Mouse (Mus musculus) monocyte, adult 5-6 weeks (primary cell): ENCODE measurements around the gene Plxnc1. TPM values are rescaled to one million over a fixed set of nuclear protein-coding genes. Genes with fewer than 3 reads are reported as not detected.
A peak's percentile ranks its signal among the peaks of the same experiment; 100 is the strongest.

Experiments
- ATAC-seq: fragments of 153-309, 156-312 bp; replicated peaks from 2 replicates; pipeline ENCODE4 v1.8.0; 2017; ENCODE audit warnings: mild to moderate bottlenecking; ENCODE audit not compliant: low TSS enrichment, insufficient number of reproducible peaks, severe bottlenecking, poor library complexity, low FRiP score
- total RNA-seq: library from RNA; stranded (forward); fragments of 200-1000, 200-491, 200-594 nt; gene quantifications from 3 replicates; pipeline ENCODE4 v1.2.3, GENCODE M21; 2017

Plxnc1 gene
- total RNA-seq, 1 experiment from 2014 or later, result 24.1 TPM

GRCm38 (mm10) chr10:94905689-94906473 lies 38.8 kb downstream of the Plxnc1 start:
- ATAC-seq, result no peak

GRCm38 (mm10) chr10:94905219-94905618 lies 39.4 kb downstream of the Plxnc1 start:
- no peak for ATAC-seq

- no peak for ATAC-seq
Observed at GRCm38 (mm10) chr10:94896950-94897349, 47.7 kb downstream of the Plxnc1 start.

DNA sequence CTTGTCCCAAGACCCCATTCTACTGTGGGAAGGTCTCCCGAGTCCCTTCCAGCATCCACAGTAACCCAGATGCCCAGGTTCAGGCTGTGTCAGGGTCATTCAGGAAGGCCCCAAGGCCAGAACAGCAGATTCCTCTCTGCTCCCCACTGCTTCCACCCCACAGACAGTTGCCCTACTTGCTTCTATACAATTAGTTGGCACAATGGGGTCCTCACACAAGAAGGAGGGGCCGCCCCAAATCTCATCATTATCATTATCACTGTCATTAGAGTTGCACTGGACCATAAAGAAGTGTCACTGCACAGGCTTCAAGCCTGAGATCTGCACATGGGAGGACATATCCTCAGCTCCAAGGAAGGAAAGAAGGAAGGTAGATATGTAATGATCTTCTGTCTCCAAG lies 48.3 kb downstream of the Plxnc1 start:
- ATAC-seq, result no peak

- no peak for ATAC-seq
Observed at GRCm38 (mm10) chr10:94895876-94896275, 48.8 kb downstream of the Plxnc1 start.

DNA sequence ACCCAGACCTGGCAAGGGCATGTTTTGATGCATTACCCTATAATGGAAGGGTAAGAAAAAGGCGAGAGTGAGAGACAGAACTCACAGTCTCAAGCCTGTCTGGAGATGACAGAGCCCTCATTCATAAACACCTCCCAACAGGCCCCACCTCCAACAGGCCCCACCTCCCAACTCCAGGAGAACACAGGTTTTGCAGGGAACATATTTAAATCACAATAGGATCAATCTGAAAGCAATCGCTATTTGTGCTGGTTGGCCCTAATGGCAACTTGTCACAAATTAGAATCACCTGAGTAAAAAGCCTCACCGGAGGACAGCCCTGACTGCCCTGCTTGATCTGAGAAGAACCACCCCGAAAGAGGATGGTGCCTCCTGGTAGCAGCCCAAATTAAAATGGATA lies 54.9 kb downstream of the Plxnc1 start:
- no peak for ATAC-seq

GRCm38 (mm10) chr10:94883216-94883615 lies 61.4 kb downstream of the Plxnc1 start:
- no peak for ATAC-seq

- ATAC-seq, result no peak
Observed at GRCm38 (mm10) chr10:94871506-94871905, 73.1 kb downstream of the Plxnc1 start.

GRCm38 (mm10) chr10:94871102-94871501 lies 73.5 kb downstream of the Plxnc1 start:
- ATAC-seq, result no peak

DNA sequence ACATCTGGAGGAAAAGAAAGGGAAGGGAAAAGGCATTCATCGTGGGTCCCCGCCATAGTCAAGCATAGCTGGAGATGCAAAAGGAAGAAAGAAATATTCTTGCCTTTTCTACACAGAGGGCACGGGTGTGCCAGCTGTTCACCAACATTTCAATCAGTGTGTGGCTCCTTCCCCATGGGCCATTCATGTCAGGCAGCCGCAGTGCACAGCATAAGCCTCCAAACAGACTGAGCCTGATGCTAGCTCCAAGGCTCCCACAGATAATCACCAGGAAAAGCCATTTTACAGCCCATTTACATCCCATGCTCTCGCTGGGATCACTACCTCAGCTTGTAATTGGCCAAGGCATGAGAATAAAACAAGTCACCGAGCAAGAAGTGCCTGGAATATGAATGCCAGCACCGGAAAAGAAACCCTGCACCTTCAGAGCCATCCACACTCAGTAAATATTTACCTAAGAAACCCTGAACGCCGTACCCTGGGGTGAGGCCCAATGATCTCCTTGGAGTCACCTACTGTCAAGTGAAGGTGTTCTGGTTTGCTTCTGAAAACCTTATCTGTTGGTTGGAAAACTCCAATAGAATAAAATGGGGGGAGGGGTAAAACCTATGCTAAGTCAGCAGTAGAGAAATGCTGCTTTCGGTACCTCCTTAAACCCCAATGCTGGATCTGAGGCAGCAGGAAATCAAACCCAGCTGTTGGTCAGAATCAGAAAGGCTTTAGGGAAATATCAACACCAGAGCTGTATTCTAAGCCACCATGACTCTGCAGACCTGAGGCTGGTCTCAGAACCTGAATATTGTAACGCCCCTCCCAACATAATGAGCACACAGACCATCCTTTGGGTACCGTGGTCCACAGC lies 77.4 kb downstream of the Plxnc1 start:
- ATAC-seq, result no peak

DNA sequence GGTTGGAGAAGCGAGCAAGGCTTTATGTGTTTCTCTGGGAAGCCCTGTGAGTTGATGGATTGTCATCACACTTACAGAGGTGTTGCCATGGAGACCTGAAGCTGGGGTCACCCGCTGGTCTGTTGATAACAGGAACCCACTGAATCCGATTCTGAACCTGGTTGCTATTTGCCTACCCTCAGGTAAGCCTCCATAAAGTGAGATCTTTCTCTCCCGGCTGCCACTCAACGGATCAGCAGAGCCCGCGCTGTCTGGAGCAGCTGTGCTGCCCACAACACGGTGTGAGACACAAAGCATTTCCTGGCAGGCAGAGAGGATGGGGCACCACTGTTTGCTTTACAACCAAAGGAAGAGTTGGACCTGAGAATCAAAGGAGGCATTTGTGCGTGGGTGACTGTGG lies 79.4 kb downstream of the Plxnc1 start:
- ATAC-seq, result no peak

GRCm38 (mm10) chr10:94864199-94864928 lies 80.3 kb downstream of the Plxnc1 start:
- ATAC-seq, result no peak

GRCm38 (mm10) chr10:94863251-94863650 lies 81.4 kb downstream of the Plxnc1 start:
- ATAC-seq, result no peak

- ATAC-seq, result no peak
Observed at GRCm38 (mm10) chr10:94860870-94861269, 83.8 kb downstream of the Plxnc1 start.

- no peak for ATAC-seq
Observed at GRCm38 (mm10) chr10:94858277-94859033, 86.2 kb downstream of the Plxnc1 start.

DNA sequence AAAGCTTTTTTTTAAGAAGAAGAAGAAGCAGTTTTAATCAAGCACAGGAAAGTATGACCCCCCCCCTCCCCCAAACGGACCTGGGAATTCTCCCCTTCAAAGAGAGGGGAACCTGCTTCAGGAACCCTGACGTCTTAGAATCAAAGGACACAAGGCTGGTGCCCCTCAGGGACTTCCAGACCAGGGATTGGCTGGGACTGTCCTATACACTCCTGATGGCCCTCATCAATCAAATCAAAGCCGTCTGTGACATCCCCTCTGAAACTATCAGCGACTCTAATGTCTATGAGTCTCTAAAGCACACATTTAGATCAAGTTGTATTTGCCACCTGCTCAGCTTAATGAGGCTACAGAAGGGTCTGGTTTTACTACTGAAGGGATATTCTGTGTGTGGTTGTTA lies 94.1 kb downstream of the Plxnc1 start:
- no peak for ATAC-seq

GRCm38 (mm10) chr10:94849930-94850329 lies 94.7 kb downstream of the Plxnc1 start:
- no peak for ATAC-seq

GRCm38 (mm10) chr10:94849360-94849759 lies 95.3 kb downstream of the Plxnc1 start:
- ATAC-seq, result no peak

DNA sequence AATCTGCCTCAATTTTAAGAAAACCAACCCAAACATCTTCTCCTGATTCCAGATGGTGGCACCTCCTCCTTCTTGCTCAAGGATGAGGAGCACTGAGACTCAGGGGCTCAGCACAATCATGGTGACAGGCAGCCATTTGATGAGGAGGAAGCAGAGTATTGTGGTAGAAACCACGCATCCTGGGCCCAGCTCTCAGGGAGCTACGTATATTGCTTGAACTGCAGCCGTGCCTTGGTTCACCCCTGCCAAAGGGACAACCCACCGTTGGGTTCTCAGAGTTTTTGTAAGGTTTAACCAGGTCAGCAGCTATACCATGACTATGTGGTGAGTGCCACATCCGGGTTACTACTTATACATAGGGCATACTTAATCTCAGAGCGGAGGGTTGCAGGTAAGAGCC lies 96.3 kb downstream of the Plxnc1 start:
- peak; percentile 14; the same call in 1 of the 2 replicates for ATAC-seq
